Mouse (Mus musculus) CD8-positive naive resting alpha-beta T cell, adult 2 months (primary cell): ENCODE results near the gene Eya2.
"Not testable (repeated sequence)": the region's sequence is repeated elsewhere in the genome, so short reads cannot be mapped to it uniquely, and the experiment has no call there.

Source experiments
- DNase-seq, 2 experiments: peaks; one replicate each; pipeline ENCODE4 v3.0.0; 2022; ENCODE audit warnings: low read depth in 2 of 2, low spot score in 2 of 2

Gene Eya2

DNA sequence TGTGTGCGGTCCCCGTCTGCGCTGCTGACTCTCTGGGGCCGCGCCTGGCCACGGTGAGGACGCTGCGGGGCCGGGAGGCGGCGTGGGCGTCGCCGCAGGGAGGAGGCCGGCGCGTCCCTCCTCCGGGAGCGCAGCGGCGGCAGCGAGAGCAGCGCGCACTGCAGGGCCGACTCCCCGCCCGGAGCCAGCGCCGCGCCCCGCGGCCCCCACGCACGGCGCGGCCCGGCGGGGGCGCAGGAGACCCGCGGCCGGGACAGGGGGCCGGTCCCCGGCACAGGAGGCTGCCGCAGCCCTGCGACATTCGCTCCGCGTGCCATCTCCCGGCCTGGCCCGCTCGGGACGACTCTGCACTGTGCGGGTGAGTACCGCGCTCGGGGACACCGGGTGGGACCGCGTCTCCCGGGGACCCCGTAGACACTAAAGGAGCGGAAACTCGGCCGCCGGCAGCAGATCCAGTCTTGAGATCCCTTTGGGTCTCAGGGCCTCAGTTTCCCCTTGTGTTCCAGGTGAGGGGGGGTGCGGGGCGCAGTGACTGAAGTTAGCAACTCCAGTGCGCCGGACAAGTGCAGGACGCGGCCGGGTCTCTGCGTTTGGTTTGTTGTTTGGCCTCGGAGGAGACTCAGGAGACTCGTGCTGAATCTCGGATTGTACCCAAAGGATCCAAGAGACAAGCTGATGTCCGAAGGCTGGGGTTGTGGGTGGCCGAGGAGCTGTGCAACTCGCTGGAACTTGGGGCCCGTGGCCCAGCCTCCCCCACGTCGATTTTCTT, at the start of gene Eya2:
TSS of gene Eya2 (plus strand) at position 126 of the 769 bp plus-strand sequence.
- DNase-seq: no peak

GRCm38 (mm10) chr2:165545687-165546086, 49.1 kb upstream of the Eya2 start:
- no peak for DNase-seq

GRCm38 (mm10) chr2:165546341-165546740, 48.5 kb upstream of the Eya2 start:
- no peak for DNase-seq

GRCm38 (mm10) chr2:165547410-165547809, 47.4 kb upstream of the Eya2 start:
- no peak for DNase-seq

- DNase-seq: no peak
Measured at GRCm38 (mm10) chr2:165548627-165549026, 46.2 kb upstream of the Eya2 start.

DNA sequence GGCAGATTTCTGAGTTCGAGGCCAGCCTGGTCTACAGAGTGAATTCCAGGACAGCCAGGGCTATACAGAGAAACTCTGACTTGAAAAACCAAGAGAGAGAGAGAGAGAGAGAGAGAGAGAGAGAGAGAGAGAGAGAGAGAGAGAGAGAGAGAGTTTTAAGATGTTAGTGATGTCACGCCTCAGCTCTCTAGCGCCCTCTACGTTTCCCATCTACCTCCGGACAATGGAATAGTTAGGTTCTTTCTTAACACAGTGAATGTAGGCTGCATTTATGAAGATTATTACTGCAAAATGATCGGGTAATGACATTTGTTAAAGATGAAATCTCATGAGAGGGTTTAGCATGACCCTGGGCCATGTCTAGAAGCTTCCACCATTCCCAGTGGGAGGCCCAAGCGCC, 44.4 kb upstream of the Eya2 start:
- DNase-seq: not testable (repeated sequence)

GRCm38 (mm10) chr2:165554066-165554465, 40.8 kb upstream of the Eya2 start:
- DNase-seq: no peak

- DNase-seq: no peak
Measured at GRCm38 (mm10) chr2:165557278-165557677, 37.6 kb upstream of the Eya2 start.

- DNase-seq: no peak
Measured at GRCm38 (mm10) chr2:165558916-165559315, 35.9 kb upstream of the Eya2 start.

- DNase-seq: no peak
Measured at GRCm38 (mm10) chr2:165559506-165560235, 35.2 kb upstream of the Eya2 start.

DNA sequence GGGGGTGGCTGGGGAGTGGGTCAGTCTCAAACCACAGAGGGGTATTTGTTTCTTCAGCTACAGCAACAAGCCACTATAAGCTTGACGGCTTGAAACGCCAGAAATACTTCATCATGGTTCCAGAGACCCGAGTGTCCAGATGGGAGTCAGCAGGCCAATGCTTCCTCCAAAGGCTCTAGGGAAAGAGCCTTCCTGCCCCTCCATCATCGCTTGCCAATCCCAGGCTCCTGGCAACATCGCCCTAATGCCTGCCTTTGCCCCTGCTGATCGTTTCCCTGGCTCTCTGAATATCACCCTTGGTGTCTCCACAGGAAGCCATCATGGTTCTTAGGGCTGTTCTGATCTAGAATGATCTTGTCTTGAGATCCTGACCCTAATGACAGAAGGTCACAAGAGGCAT, 33.0 kb upstream of the Eya2 start:
- DNase-seq: no peak

- DNase-seq: no peak
Measured at GRCm38 (mm10) chr2:165563298-165564058, 31.4 kb upstream of the Eya2 start.

- DNase-seq: no peak
Measured at GRCm38 (mm10) chr2:165564101-165564500, 30.7 kb upstream of the Eya2 start.

- no peak for DNase-seq
Measured at GRCm38 (mm10) chr2:165564620-165565019, 30.2 kb upstream of the Eya2 start.

- DNase-seq: no peak
Measured at GRCm38 (mm10) chr2:165566898-165567297, 27.9 kb upstream of the Eya2 start.

- no peak for DNase-seq
Measured at GRCm38 (mm10) chr2:165567820-165568219, 27.0 kb upstream of the Eya2 start.

DNA sequence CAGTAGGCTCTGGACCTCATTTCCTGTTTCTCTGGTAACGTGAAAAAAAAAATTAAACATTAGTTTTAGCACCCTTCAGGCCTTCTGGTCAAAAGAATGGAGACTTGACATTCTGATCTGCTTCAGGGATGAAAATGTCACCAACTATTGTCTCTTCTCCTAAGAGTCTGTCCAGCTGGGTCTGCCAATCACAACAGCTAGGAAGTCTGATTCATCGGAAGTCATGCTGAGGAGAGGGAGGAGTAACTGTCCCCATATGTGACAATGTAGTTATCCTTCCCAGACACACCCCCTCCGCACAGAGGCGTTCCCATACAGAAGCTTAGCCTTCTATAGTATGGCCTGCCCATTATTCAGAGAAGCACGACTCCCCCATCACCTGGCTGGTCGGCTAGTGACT, 25.9 kb upstream of the Eya2 start:
- DNase-seq: no peak

- no peak for DNase-seq
Measured at GRCm38 (mm10) chr2:165571216-165571778, 23.5 kb upstream of the Eya2 start.

- DNase-seq: no peak
Measured at GRCm38 (mm10) chr2:165583044-165583443, 11.8 kb upstream of the Eya2 start.

- DNase-seq: no peak
Measured at GRCm38 (mm10) chr2:165583518-165583917, 11.3 kb upstream of the Eya2 start.

DNA sequence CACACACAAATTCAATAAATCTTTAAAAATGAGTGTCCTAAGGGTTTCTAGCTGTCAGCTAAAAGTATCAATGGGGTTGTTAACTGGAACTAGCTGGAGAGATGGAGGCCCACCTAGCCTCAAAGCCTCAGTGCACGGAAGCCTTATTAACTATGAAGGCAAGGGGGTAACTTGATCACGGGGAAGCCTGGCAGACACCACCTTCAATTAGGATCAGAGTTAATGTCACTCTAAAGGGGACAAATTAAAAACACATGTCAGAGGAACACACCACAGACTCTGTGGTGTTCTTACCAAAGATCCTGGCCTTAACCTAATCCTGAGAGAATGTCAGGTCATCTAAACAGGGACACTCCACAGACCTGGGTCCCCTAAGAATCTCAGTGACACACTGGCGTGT, 10.3 kb upstream of the Eya2 start:
- DNase-seq: no peak
